Mouse (Mus musculus) small intestine, adult 2 months (tissue): ENCODE measurements around the gene Grap2. TPM values are rescaled to one million over a fixed set of nuclear protein-coding genes. Genes with fewer than 3 reads are reported as not detected.

Experiments used
- H3K27ac ChIP-seq: fragments of 200-500 bp; 2 replicates; pipeline ENCODE4 v1.5.1; 2012; ENCODE audit warnings: low read depth, low read length, control low read depth, inconsistent platforms; ENCODE audit not compliant: insufficient read depth
- H3K27me3 ChIP-seq: fragments of 200-500 bp; 2 replicates; pipeline ENCODE4 v1.6.1; 2012; ENCODE audit warnings: mild to moderate bottlenecking, moderate library complexity, low read length, inconsistent platforms; ENCODE audit not compliant: control insufficient read depth, insufficient read depth
- H3K36me3 ChIP-seq: fragments of 200-500 bp; 2 replicates; pipeline ENCODE4 v1.6.1; 2012; ENCODE audit warnings: mild to moderate bottlenecking, low read length, control low read depth, inconsistent platforms; ENCODE audit not compliant: control insufficient read depth, insufficient read depth
- H3K4me1 ChIP-seq: fragments of 200-500 bp; 2 replicates; pipeline ENCODE4 v1.6.1; 2012; ENCODE audit warnings: low read length, inconsistent platforms, mixed read lengths; ENCODE audit not compliant: control insufficient read depth, insufficient read depth, insufficient read length
- H3K4me3 ChIP-seq: fragments of 200-500 bp; 2 replicates; pipeline ENCODE4 v1.5.1; 2012; ENCODE audit warnings: low read depth, mild to moderate bottlenecking, control low read depth, inconsistent platforms, low read length, moderate library complexity
- CTCF ChIP-seq: fragments of 200-500 bp; IDR thresholded peaks from 2 replicates; pipeline ENCODE4 v1.5.1; 2012; ENCODE audit warnings: low read depth, mild to moderate bottlenecking, control low read depth, inconsistent platforms, low read length, moderate library complexity, mixed read lengths; ENCODE audit not compliant: insufficient replicate concordance, insufficient read length; ENCODE audit errors: extremely low read depth
- POLR2A ChIP-seq: fragments of 200-500 bp; IDR thresholded peaks from 2 replicates; pipeline ENCODE4 v1.6.1; 2012; ENCODE audit warnings: low read depth, mild to moderate bottlenecking, control low read depth, inconsistent platforms, low read length, moderate library complexity
- WGBS: fragments of 180-500 bp; shearing (Covaris S2); methylation state at CpG from one replicate; pipeline ENCODE4 v1.1.7; 2018; 5-methylcytosine and 5-hydroxymethylcytosine counted together
- polyA plus RNA-seq: library from polyadenylated mRNA; depleted of rRNA; stranded (reverse); fragments of >200 nt; gene quantifications from 2 replicates; pipeline ENCODE4 v1.2.3, GENCODE M21; 2012

Gene Grap2
- polyA plus RNA-seq, 1 experiment, result 3.1 TPM

DNA sequence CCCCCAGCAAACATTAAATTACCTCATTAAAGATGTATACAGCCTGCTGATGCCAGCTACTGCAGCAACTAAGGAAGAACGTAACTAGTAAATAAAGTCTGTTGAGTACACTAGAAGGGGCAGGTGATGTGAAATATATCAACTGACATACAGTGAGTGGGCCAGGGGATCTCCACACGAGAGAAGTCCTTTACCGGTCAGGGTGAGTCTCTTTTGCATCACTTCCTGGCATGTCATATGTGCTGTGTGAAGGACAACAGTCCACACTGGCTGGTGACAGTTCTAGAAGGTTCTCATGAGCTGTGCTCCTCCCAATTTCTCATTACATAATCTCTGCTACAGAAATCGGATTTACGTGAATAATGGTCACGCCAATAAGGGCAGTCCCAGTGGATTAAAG, 20.3 kb downstream of the Grap2 start:
- no peak overlapping the region for H3K27ac ChIP-seq
- no peak for TF ChIP-seq CTCF
- no peak for TF ChIP-seq POLR2A
- no peaks in the 10 kb centered on the region for H3K4me1 ChIP-seq
- H3K4me3 ChIP-seq, result no peak overlapping the region
- H3K36me3 ChIP-seq, result no peaks in the 10 kb centered on the region
- no peaks in the 10 kb centered on the region for H3K27me3 ChIP-seq
- WGBS, result 76% methylated on average over 6 of the region's 6 CpGs

DNA sequence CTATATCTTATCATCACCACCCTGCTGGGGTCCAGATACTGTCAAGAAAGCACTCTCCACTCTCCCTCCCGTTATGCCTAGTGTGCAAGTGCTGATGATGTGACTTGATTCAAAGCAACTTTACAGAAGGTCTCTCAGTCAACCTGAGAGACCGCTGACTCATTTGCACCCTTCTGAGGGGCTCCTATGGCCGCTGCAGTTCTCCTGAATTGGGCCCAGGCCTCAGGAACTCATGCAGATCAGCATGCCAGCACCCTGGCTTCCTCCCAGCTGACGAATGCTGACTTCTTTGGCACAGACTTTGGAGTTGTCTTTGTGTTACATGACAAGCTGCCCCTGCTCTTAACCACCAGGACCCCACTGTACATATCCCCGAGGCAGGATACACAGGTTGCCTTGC, 21.5 kb downstream of the Grap2 start:
- TF ChIP-seq CTCF (no peak), POLR2A (no peak)
- H3K4me1 ChIP-seq, result no peaks in the 10 kb centered on the region
- no peak overlapping the region for H3K4me3 ChIP-seq
- H3K27me3 ChIP-seq, result no peaks in the 10 kb centered on the region
- 59% methylated on average over 5 of the region's 5 CpGs for WGBS
- H3K36me3 ChIP-seq, result no peaks in the 10 kb centered on the region
- no peak overlapping the region for H3K27ac ChIP-seq

DNA sequence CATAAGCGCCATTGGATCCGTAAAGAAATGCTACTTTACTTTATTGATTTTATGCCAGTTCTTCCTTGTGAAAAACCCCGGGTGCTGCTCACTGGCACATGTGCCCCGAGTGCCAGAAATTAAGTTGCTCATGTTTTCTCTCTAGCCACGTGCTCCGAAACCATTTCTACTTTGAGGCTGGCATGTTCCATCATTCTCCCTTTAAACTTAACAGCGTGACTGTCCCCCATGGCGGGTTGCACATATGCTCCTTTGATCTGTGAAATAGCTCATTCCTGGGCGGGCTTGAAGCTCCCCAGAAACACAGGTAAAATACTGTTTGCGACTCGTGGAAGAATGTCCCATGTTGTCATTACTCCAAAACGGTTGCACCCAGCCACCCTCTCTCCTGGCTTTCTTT, 26.4 kb downstream of the Grap2 start:
- H3K27ac ChIP-seq, result no peak overlapping the region
- TF ChIP-seq CTCF (no peak), POLR2A (no peak)
- peaks cover 2% of the 10 kb centered on the region; the same call in 1 of the 2 replicates for H3K4me1 ChIP-seq
- H3K36me3 ChIP-seq, result no peaks in the 10 kb centered on the region
- no peak overlapping the region for H3K4me3 ChIP-seq
- H3K27me3 ChIP-seq, result no peaks in the 10 kb centered on the region
- WGBS, result 34% methylated on average over 12 of the region's 12 CpGs

DNA sequence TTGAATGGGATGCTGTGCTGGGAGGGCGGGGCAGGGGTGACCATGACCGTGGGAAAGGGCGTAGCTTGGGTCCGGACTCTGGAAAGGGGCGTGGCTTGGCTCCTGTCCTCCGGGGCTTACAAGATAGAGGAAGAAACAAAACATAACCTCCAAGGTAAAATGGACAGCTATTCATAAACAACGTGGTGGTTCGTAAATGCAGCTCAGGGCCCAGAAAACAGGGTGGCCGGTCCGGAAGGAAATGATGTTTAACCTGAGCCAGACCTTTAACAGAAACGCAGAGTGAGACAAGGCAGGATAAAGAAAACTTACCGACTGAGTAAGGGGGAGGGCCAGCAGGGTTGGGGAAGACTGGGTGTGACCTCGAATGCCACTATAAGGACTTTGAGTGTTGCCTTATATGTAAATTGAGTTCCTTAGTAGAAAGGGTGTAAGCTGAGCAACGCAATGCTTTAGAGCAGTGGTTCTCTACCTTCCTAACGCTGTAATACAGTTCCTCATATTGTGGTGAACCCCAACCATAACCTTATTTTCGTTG, 26.9 kb downstream of the Grap2 start:
- no peaks in the 10 kb centered on the region for H3K36me3 ChIP-seq
- peaks cover 2% of the 10 kb centered on the region; the same call in 1 of the 2 replicates for H3K4me1 ChIP-seq
- no peak for TF ChIP-seq POLR2A
- no peak for TF ChIP-seq CTCF
- 9% methylated on average over 16 of the region's 16 CpGs for WGBS
- H3K27ac ChIP-seq, result no peak overlapping the region
- H3K4me3 ChIP-seq, result peak overlapping the region; percentile 27; the same call in 1 of the 2 replicates
- H3K27me3 ChIP-seq, result no peaks in the 10 kb centered on the region

DNA sequence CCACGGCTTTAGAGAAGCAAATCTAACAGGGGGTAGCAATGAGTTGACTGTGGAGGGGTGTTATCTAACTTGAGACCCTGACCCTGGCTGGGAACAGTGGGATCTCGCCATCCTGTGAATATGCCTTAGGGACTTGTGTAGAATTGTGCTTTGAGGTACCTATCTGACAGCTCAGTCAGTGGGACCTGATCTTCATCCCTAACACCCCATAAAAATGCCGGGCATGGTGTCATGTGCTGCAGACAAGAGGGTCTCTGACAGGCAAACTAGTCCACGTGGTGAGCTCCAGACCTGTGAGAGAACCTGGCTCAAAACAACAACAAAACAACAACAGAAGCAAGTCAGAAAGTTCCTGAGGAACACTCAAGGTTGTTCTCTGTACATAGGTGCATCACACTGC, 27.4 kb downstream of the Grap2 start:
- Histone ChIP-seq H3K4me1 (peaks cover 2% of the 10 kb centered on the region; the same call in 1 of the 2 replicates), H3K4me3 (no peak overlapping the region), H3K27me3 (no peaks in the 10 kb centered on the region), H3K27ac (no peak overlapping the region), H3K36me3 (no peaks in the 10 kb centered on the region)
- 74% methylated on average over 4 of the region's 4 CpGs for WGBS
- no peak for TF ChIP-seq CTCF
- no peak for TF ChIP-seq POLR2A

DNA sequence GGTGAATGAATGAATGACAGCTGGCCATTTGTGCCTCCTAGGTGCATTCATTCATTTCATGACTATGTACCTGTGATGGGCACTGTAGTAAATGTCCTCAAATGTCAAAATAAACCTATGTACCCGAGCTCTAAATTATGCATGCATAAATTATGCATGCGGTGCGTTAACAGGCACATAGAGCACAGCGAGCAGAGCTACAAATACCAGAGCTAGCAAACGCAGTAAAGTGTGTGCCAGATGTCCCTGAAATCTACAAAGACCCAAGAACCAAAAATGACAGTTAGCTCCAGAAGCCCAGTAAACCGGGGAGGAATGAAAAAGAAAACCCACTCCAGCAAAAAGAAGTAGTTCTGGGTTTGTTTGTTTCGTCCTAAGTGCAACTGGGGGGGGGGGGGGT, 29.1 kb downstream of the Grap2 start:
- WGBS, result 75% methylated on average over 7 of the region's 7 CpGs
- Histone ChIP-seq H3K4me1 (peaks cover 2% of the 10 kb centered on the region; the same call in 1 of the 2 replicates), H3K27me3 (no peaks in the 10 kb centered on the region), H3K36me3 (no peaks in the 10 kb centered on the region), H3K27ac (no peak overlapping the region), H3K4me3 (no peak overlapping the region)
- no peak for TF ChIP-seq POLR2A
- TF ChIP-seq CTCF, result no peak

DNA sequence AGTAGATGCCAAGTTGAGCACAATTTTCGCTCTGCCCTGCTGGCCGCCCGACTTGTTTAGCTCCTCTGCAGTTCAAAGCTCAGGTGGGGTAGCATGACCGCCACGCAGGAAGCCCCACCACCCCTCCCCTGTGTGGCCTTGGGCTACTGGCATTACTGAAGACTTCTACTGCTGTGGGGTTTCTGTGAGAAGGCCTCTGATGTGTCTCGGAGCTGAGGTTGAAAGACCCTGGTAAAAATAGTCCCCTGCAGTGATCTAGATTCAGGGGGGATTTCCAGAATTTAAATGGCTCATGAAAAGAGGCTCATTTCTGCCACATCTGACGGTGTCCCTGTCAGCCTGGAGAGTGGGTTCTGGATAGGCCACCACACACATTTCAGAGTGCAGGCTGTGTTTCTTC, 30.1 kb downstream of the Grap2 start:
- H3K4me3 ChIP-seq, result no peak overlapping the region
- no peak for TF ChIP-seq POLR2A
- no peak for TF ChIP-seq CTCF
- peaks cover 2% of the 10 kb centered on the region; the same call in 1 of the 2 replicates for H3K4me1 ChIP-seq
- H3K36me3 ChIP-seq, result no peaks in the 10 kb centered on the region
- no peaks in the 10 kb centered on the region for H3K27me3 ChIP-seq
- WGBS, result 81% methylated on average over 7 of the region's 7 CpGs
- 0 out of 2 replicates have a peak overlapping the region, but pooled peaks have one; percentile 12 for H3K27ac ChIP-seq
